Mouse (Mus musculus): ENCODE results near the gene Pdk1.

- TF ChIP-seq CTCF (conservative IDR thresholded peaks at IDR 0.05; ENCODE audit: insufficient read depth, insufficient read length, low read depth, low read length) = 0 out of 2 replicates have a peak, but pooled peaks have one; percentile 3
- TF ChIP-seq POLR2A (IDR thresholded peaks at IDR 0.05; ENCODE audit: low read depth, low read length) = no peak
Measured at GRCm38 (mm10) chr2:71888437-71888836, 15.4 kb downstream of the Pdk1 start.

Data from kidney, adult 2 months (tissue).